11 mouse cellular contexts compared by ENCODE assay signal in the genomic region with DNA sequence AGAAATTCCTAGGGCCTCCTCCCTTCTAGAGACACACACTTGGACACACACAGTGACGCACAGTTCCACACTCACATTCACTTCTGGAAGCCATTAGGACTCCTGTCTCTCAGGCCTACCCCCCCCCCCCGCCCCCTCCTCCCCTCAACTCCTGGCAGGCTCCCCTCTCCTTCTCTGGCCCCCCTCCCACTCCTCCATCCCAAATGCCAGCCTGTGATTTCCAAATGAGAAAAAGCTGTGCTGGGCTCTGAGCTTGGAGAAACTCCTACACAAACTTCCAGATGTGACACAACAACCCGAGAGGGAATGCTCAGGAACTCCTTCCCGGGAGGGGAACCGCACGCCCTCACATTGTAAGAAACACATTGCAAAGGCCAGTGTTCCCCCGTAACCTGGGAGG. TPM values are rescaled to one million over a fixed set of nuclear protein-coding genes. Genes with fewer than 3 reads are reported as not detected.
A peak's percentile ranks its signal among the peaks of the same experiment; 100 is the strongest.
DNase-seq lines count a peak whose midpoint lies in the region; ATAC-seq lines count a peak whose summit lies in the region.
"Had no signal": no experiment of that assay in that cellular context is flagged by ENCODE, and none has a peak within 500 bp of the region (broad histone marks: within the 10 kb centered on the region; RNA-seq: fewer than 3 reads in every experiment).

No protein-coding gene starts in this region.

- 18% methylated on average over 6 of the region's 7 CpGs for WGBS in hindbrain, embryonic 11.5 days
- whole genome bisulfite sequencing in midbrain, embryonic 13.5 days = 18% methylated on average over 7 of the region's 7 CpGs

- no peaks in the 10 kb centered on the region for H3K36me3 ChIP-seq in hindbrain, embryonic 11.5 days (ENCODE audit: control insufficient read depth, insufficient read depth, low read length)
- no peaks in the 10 kb centered on the region for H3K36me3 ChIP-seq in midbrain, embryonic 13.5 days
- H3K36me3 ChIP-seq: liver, embryonic 12.5 days had no signal

- peak; percentile 88 for DNase-seq in adipocyte (ENCODE audit: low spot score)
- peak; percentile 81 for DNase-seq in embryo, embryonic 11 days
- peak; percentile 33 for DNase-seq in hindbrain, embryonic 11.5 days (ENCODE audit: low spot score)
- no peak for DNase-seq in adrenal gland, postnatal 36 days
- no peak for DNase-seq in ovary, postnatal 10 days (ENCODE audit: low spot score)
- DNase-seq: kidney, adult 11 months; thymus, adult 2 months had no signal

- no peak overlapping the region for H3K27ac ChIP-seq in hindbrain, embryonic 11.5 days (ENCODE audit: low read depth, low read length)
- H3K27ac ChIP-seq in midbrain, embryonic 13.5 days = peak overlapping the region; percentile 98
- H3K27ac ChIP-seq: liver, embryonic 12.5 days had no signal

- H3K27me3 ChIP-seq in hindbrain, embryonic 11.5 days (ENCODE audit: control insufficient read depth, insufficient read depth, low read length) = peaks cover 13% of the 10 kb centered on the region
- peaks cover 10% of the 10 kb centered on the region for H3K27me3 ChIP-seq in midbrain, embryonic 13.5 days

- no peaks in the 10 kb centered on the region for H3K9me3 ChIP-seq in hindbrain, embryonic 11.5 days (ENCODE audit: control insufficient read depth, low read length)
- no peaks in the 10 kb centered on the region for H3K9me3 ChIP-seq in midbrain, embryonic 13.5 days
- H3K9me3 ChIP-seq: liver, embryonic 12.5 days had no signal

- peak overlapping the region; percentile 14; the same call in 1 of the 2 replicates for H3K4me2 ChIP-seq in hindbrain, embryonic 11.5 days (replicated peaks; ENCODE audit: low read depth, low read length)
- H3K4me2 ChIP-seq in midbrain, embryonic 13.5 days (replicated peaks) = peak overlapping the region; percentile 98
- H3K4me2 ChIP-seq: liver, embryonic 12.5 days had no signal

- no peak overlapping the region for H3K4me3 ChIP-seq in hindbrain, embryonic 11.5 days (ENCODE audit: low read depth, low read length)
- H3K4me3 ChIP-seq in midbrain, embryonic 13.5 days (replicated peaks) = peak overlapping the region; percentile 90
- H3K4me3 ChIP-seq: liver, embryonic 12.5 days had no signal

- H3K4me1 ChIP-seq in hindbrain, embryonic 11.5 days (replicated peaks; ENCODE audit: control insufficient read depth, insufficient read depth, low read length) = peaks cover 23% of the 10 kb centered on the region
- H3K4me1 ChIP-seq in midbrain, embryonic 13.5 days (replicated peaks) = peaks cover 91% of the 10 kb centered on the region

- no peak overlapping the region for H3K9ac ChIP-seq in hindbrain, embryonic 11.5 days (ENCODE audit: low read depth, low read length)
- 0 out of 2 replicates have a peak overlapping the region, but pooled peaks have one; percentile 95 for H3K9ac ChIP-seq in midbrain, embryonic 13.5 days (replicated peaks)
- H3K9ac ChIP-seq: liver, embryonic 12.5 days had no signal

- no peak for ATAC-seq in hindbrain, embryonic 11.5 days (ENCODE audit: low FRiP score)
- no peak for ATAC-seq in midbrain, embryonic 13.5 days
- ATAC-seq in frontal cortex, adult (ENCODE audit: low TSS enrichment) = no peak
- ATAC-seq: liver, embryonic 12.5 days had no signal

RNA-seq across cellular contexts. Expression of gene Cacna1g, which starts 3.6 kb away (rescaled TPM):
- polyA plus RNA-seq in hindbrain, embryonic 11.5 days (2014; fragmentation: Nextera tagmentation; extraction: Ambion mirVana) = 10.9 and 19.3 TPM in 2 replicates
- polyA plus RNA-seq in midbrain, embryonic 13.5 days (2015; fragmentation: Nextera tagmentation; extraction: Ambion mirVana) = 10.5 and 12.4 TPM in 2 replicates
- total RNA-seq in adrenal gland, postnatal 36 days (2021) = 1 to 10 TPM in 1 of 2 experiments, under 1 TPM in 1; 0.50 to 1.1 TPM

RNA-seq across cellular contexts. Expression of gene Spata20, which starts 15.6 kb away (rescaled TPM):
- polyA plus RNA-seq in hindbrain, embryonic 11.5 days (2014; fragmentation: Nextera tagmentation; extraction: Ambion mirVana) = not detected in 2 replicates
- 0.10 TPM in 1 of 2 replicates, not detected in the other for polyA plus RNA-seq in midbrain, embryonic 13.5 days (2015; fragmentation: Nextera tagmentation; extraction: Ambion mirVana)
- total RNA-seq in adrenal gland, postnatal 36 days (2021) = not detected
- total RNA-seq: MEL had no signal
- polyA plus RNA-seq: liver, embryonic 12.5 days had no signal

RNA-seq across cellular contexts. Expression of gene Epn3, which starts 29.4 kb away (rescaled TPM):
- 0.80 and 1.3 TPM in 2 replicates for polyA plus RNA-seq in hindbrain, embryonic 11.5 days (2014; fragmentation: Nextera tagmentation; extraction: Ambion mirVana)
- polyA plus RNA-seq in midbrain, embryonic 13.5 days (2015; fragmentation: Nextera tagmentation; extraction: Ambion mirVana) = 0.19 and 0.46 TPM in 2 replicates
- 10 to 100 TPM; 13.5 to 25.9 TPM for total RNA-seq in adrenal gland, postnatal 36 days (2021)
- total RNA-seq: MEL had no signal
- polyA plus RNA-seq: liver, embryonic 12.5 days had no signal

RNA-seq across cellular contexts. Expression of gene Mycbpap, which starts 51.2 kb away (rescaled TPM):
- polyA plus RNA-seq in hindbrain, embryonic 11.5 days (2014; fragmentation: Nextera tagmentation; extraction: Ambion mirVana) = 2.1 and 3.3 TPM in 2 replicates
- polyA plus RNA-seq in midbrain, embryonic 13.5 days (2015; fragmentation: Nextera tagmentation; extraction: Ambion mirVana) = 2.4 and 3.6 TPM in 2 replicates
- total RNA-seq in adrenal gland, postnatal 36 days (2021) = 1 to 10 TPM; 3.6 to 9.7 TPM

Comparison
In these comparisons a context has a peak if more than half of its experiments do, and no peak if none do; other contexts are left out.
1. DNase-seq: peak in adipocyte (single experiment), embryo, embryonic 11 days (single experiment) and hindbrain, embryonic 11.5 days (single experiment); none in adrenal gland, postnatal 36 days (0 of 2) and ovary, postnatal 10 days (single experiment).